Mouse (Mus musculus) embryonic facial prominence, embryonic 11.5 days (tissue): ENCODE measurements around the gene Ppil3. TPM values are rescaled to one million over a fixed set of nuclear protein-coding genes. Genes with fewer than 3 reads are reported as not detected.
A peak's percentile ranks its signal among the peaks of the same experiment; 100 is the strongest.

Experiments
- ATAC-seq: fragments of 200-750 bp; cut with Nextera tagmentation; replicated peaks from 2 replicates; pipeline ENCODE4 v1.8.0; 2017; ENCODE audit warnings: low read depth; ENCODE audit not compliant: insufficient number of reproducible peaks, low FRiP score, low TSS enrichment
- DNase-seq: peaks from one replicate; pipeline ENCODE4 v3.0.0-alpha.2; 2015; ENCODE audit warnings: low spot score
- H3K27ac ChIP-seq: fragments of 300-500 bp; sonication (generic); replicated peaks from 2 replicates; pipeline ENCODE4 v1.5.1; 2014; ENCODE audit warnings: mild to moderate bottlenecking, low read depth, low read length, control low read depth
- H3K27me3 ChIP-seq: fragments of 300-500 bp; sonication (generic); 2 replicates; pipeline ENCODE4 v1.6.1; 2014; ENCODE audit warnings: mild to moderate bottlenecking, low read length, moderate library complexity, mixed read lengths; ENCODE audit not compliant: control insufficient read depth, insufficient read depth
- H3K36me3 ChIP-seq: fragments of 300-500 bp; sonication (generic); replicated peaks from 2 replicates; pipeline ENCODE4 v1.6.1; 2014; ENCODE audit warnings: low read depth, mild to moderate bottlenecking, low read length, moderate library complexity, mixed read lengths; ENCODE audit not compliant: control insufficient read depth, insufficient read depth
- H3K4me1 ChIP-seq: fragments of 300-500 bp; sonication (generic); 2 replicates; pipeline ENCODE4 v1.6.1; 2014; ENCODE audit warnings: low read length, mixed read lengths; ENCODE audit not compliant: control insufficient read depth, insufficient read depth
- H3K4me2 ChIP-seq: fragments of 300-500 bp; sonication (generic); 2 replicates; pipeline ENCODE4 v1.6.1; 2014; ENCODE audit warnings: low read depth, mild to moderate bottlenecking, control low read depth, low read length, moderate library complexity
- H3K4me3 ChIP-seq: fragments of 300-500 bp; sonication (generic); 2 replicates; pipeline ENCODE4 v1.5.1; 2014; ENCODE audit warnings: low read depth, low read length, control low read depth
- H3K9ac ChIP-seq: fragments of 300-500 bp; sonication (generic); replicated peaks from 2 replicates; pipeline ENCODE4 v1.6.1; 2014; ENCODE audit warnings: mild to moderate bottlenecking, control low read depth, low read length
- H3K9me3 ChIP-seq: fragments of 300-500 bp; sonication (generic); replicated peaks from 2 replicates; pipeline ENCODE4 v1.6.1; 2016; ENCODE audit warnings: mild to moderate bottlenecking, low read length, inconsistent platforms, mixed read lengths; ENCODE audit not compliant: control insufficient read depth
- WGBS: fragments of 180-500 bp; shearing (Covaris S2); extraction: QIAGEN DNeasy Blood & Tissue Kit; methylation state at CpG from one replicate; pipeline ENCODE4 v1.1.7; 2014; 5-methylcytosine and 5-hydroxymethylcytosine counted together
- polyA plus RNA-seq: library from polyadenylated mRNA; unstranded; fragments of >200 nt; fragmentation: Nextera tagmentation; extraction: Ambion mirVana; gene quantifications from 2 replicates; pipeline ENCODE4 v1.2.1, GENCODE M21; 2014

Ppil3 gene
- polyA plus RNA-seq, 1 experiment from 2014 or later = 66.6 TPM

DNA sequence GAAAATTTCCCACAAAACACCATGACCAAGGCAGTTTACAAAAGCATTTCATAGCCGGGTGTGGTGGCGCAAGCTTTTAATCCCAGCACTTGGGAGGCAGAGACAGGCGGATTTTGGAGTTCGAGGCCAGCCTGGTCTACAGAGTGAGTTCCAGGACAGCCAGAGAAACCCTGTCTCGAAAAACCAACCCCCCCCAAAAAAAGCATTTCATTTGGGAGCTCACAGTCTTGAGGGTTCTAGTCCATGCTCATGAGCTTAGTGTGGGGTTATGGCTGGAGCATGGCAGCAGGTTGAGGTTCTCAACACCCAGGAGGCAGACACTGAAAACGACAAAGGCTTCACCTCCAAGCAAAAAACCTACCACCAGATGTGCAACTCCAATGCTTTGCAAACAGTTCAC is 37.1 kb downstream of the Ppil3 start:
- WGBS = 89% methylated on average over 6 of the region's 6 CpGs
- H3K27me3 ChIP-seq = no peaks in the 10 kb centered on the region
- H3K27ac ChIP-seq = no peak overlapping the region
- no peaks in the 10 kb centered on the region for H3K4me1 ChIP-seq
- no peak overlapping the region for H3K4me3 ChIP-seq
- ATAC-seq = no peak
- H3K36me3 ChIP-seq = peaks cover 12% of the 10 kb centered on the region
- no peak overlapping the region for H3K4me2 ChIP-seq
- no peak overlapping the region for H3K9ac ChIP-seq
- no peaks in the 10 kb centered on the region for H3K9me3 ChIP-seq
- no peak for DNase-seq

- Histone ChIP-seq H3K4me2 (no peak overlapping the region), H3K36me3 (peaks cover 14% of the 10 kb centered on the region), H3K4me3 (no peak overlapping the region), H3K27ac (no peak overlapping the region), H3K4me1 (no peaks in the 10 kb centered on the region), H3K9ac (no peak overlapping the region), H3K9me3 (no peaks in the 10 kb centered on the region), H3K27me3 (no peaks in the 10 kb centered on the region)
- no peak for DNase-seq
- ATAC-seq = no peak
- WGBS = 94% methylated on average over 7 of the region's 7 CpGs
Measured at GRCm38 (mm10) chr1:58407321-58407720, 38.0 kb downstream of the Ppil3 start.

GRCm38 (mm10) chr1:58403745-58404144 is 41.5 kb downstream of the Ppil3 start:
- WGBS = 94% methylated on average over 5 of the region's 5 CpGs
- Histone ChIP-seq H3K27ac (no peak overlapping the region), H3K4me2 (no peak overlapping the region), H3K9ac (no peak overlapping the region), H3K27me3 (no peaks in the 10 kb centered on the region), H3K9me3 (no peaks in the 10 kb centered on the region), H3K36me3 (peaks cover 17% of the 10 kb centered on the region), H3K4me3 (no peak overlapping the region), H3K4me1 (no peaks in the 10 kb centered on the region)
- ATAC-seq = no peak
- DNase-seq = no peak

DNA sequence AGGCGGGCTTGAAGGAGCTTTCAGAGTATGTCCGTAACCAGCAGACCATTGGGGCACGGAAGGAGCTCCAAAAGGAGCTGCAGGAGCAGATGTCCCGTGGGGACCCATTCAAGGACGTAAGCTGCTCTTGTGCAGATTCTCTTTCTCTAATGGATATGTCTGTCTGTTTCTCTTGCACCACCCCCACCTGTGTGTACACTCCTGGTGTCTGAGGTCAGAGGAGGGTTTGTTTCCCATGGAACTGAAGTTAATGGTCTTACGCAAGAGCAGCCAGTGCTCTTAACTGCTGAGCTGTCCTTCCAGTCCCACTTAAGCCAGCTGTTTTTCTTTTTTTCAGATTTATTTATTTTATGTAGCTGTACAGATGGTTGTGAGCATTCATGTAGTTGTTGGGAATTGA is 43.9 kb downstream of the Ppil3 start:
- peaks cover 21% of the 10 kb centered on the region for H3K36me3 ChIP-seq
- no peaks in the 10 kb centered on the region for H3K27me3 ChIP-seq
- no peaks in the 10 kb centered on the region for H3K4me1 ChIP-seq
- ATAC-seq (no peak), DNase-seq (no peak)
- no peak overlapping the region for H3K27ac ChIP-seq
- H3K4me3 ChIP-seq = no peak overlapping the region
- H3K4me2 ChIP-seq = no peak overlapping the region
- WGBS = 92% methylated on average over 6 of the region's 6 CpGs
- no peak overlapping the region for H3K9ac ChIP-seq
- no peaks in the 10 kb centered on the region for H3K9me3 ChIP-seq

DNA sequence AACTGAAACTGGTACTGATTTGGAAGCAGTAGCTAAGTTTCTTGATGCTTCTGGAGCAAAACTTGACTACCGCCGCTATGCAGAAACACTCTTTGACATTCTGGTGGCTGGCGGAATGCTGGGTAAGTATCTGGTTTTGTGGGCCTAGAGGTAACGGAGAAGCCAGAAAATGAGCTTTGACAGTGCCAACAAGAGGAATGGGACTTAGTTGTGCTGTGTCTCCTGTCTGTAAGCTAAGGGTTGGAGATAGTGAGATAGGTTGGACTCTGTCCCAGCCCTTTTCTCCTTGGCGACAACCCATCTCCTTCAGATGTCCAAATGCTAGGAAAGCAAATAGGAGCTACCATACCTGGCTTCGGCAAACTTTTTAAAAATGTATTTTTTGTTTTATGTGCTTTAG is 47.6 kb downstream of the Ppil3 start:
- H3K27ac ChIP-seq = no peak overlapping the region
- no peaks in the 10 kb centered on the region for H3K4me1 ChIP-seq
- H3K4me2 ChIP-seq = no peak overlapping the region
- H3K36me3 ChIP-seq = peaks cover 20% of the 10 kb centered on the region
- no peak overlapping the region for H3K9ac ChIP-seq
- H3K9me3 ChIP-seq = no peaks in the 10 kb centered on the region
- no peaks in the 10 kb centered on the region for H3K27me3 ChIP-seq
- no peak overlapping the region for H3K4me3 ChIP-seq
- DNase-seq = no peak
- WGBS = 94% methylated on average over 6 of the region's 6 CpGs
- ATAC-seq = no peak

DNA sequence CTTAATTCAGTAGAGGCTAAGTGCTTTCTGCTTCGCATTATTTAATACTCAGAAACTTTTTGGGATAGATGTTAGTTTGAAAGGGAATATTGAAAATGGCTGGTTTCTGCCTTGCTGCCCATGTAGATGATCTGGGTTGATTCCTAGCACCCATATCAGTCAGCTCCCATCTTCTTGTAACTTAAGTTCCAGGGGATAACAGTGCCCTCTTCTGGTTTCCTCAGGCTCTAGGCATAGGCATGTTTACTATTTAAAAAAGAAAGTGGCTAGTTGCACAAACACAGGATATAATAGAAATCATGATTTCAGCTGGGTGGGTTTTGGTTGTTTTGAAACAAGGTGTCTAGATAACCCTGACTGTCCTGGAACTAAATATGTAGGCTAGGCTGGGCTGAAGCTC is 49.1 kb downstream of the Ppil3 start:
- WGBS = 100% methylated on average over 1 of the region's 1 CpGs
- Histone ChIP-seq H3K9ac (no peak overlapping the region), H3K4me3 (no peak overlapping the region), H3K4me2 (no peak overlapping the region), H3K27ac (no peak overlapping the region), H3K36me3 (peaks cover 14% of the 10 kb centered on the region), H3K9me3 (no peaks in the 10 kb centered on the region), H3K4me1 (no peaks in the 10 kb centered on the region), H3K27me3 (no peaks in the 10 kb centered on the region)
- ATAC-seq (no peak), DNase-seq (no peak)

- no peak overlapping the region for H3K4me3 ChIP-seq
- peaks cover 14% of the 10 kb centered on the region for H3K36me3 ChIP-seq
- H3K4me1 ChIP-seq = no peaks in the 10 kb centered on the region
- no peaks in the 10 kb centered on the region for H3K27me3 ChIP-seq
- no peak for DNase-seq
- WGBS = 95% methylated on average over 3 of the region's 3 CpGs
- H3K4me2 ChIP-seq = no peak overlapping the region
- no peaks in the 10 kb centered on the region for H3K9me3 ChIP-seq
- H3K9ac ChIP-seq = no peak overlapping the region
- H3K27ac ChIP-seq = no peak overlapping the region
- ATAC-seq = no peak
Measured at GRCm38 (mm10) chr1:58395341-58395740, 49.9 kb downstream of the Ppil3 start.

DNA sequence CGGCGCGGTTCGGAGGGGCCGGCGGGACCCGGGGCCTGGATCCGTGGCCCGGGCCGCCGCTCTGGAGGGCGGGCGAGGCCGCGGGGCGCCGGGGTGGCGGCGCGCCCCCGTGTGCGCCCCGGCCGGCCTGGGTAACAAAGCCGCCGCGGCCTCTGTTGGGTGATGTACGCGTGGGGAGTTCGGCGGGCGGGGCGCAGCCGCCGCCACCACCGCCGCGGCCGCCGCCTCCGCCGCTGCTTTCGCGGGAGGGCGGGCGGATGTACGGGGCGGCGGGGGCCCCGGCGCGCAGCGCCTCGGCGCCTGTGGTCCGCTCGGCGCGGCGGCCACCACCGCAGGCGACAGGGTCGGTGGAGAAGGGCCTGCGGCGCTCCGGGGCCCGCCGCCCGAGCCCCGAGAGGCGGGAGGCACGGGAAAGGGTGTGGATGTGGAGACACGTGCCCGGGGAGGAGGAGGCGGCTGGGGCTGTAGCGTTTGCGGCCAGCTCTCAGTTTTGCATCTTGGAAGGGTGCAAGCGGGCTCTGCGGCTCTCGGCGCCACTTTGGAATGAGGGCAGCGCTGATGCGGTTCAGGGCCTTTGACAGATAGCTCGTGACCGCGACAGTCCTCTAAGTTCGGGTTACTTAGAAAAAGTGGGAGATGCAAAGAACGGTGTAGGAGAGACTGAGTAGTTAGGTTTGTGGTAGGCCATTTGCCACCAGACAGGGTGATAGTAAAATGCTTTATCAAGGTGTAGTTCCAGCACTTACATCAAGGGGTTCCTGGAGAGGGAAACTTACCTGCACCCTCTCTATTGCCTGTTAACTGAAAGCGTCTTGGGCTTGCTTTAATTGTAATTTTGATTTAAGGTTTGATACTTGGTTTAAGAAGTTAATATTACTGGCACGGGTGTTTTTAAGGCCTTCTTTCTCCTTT is 51.7 kb downstream of the Ppil3 start:
- H3K27ac ChIP-seq = peak overlapping the region; percentile 98
- H3K9me3 ChIP-seq = no peaks in the 10 kb centered on the region
- H3K4me2 ChIP-seq = peak overlapping the region; percentile 41
- H3K4me1 ChIP-seq = no peaks in the 10 kb centered on the region
- under 1% methylated on average over 56 of the region's 90 CpGs for WGBS
- DNase-seq = peak; percentile 49
- H3K27me3 ChIP-seq = no peaks in the 10 kb centered on the region
- H3K36me3 ChIP-seq = peaks cover 8% of the 10 kb centered on the region
- ATAC-seq = peak; percentile 60
- peak overlapping the region; percentile 99 for H3K9ac ChIP-seq
- H3K4me3 ChIP-seq = peak overlapping the region; percentile 100
